Mouse (Mus musculus): ENCODE measurements around the gene Ric1.

- no peak for TF ChIP-seq POLR2A (IDR thresholded peaks at IDR 0.05; ENCODE audit: control insufficient read depth in 1 of 2, insufficient read depth in 1 of 2, low read depth in 1 of 2, low read length in 2 of 2, poor library complexity in 1 of 2)
- TF ChIP-seq MXI1 (IDR thresholded peaks at IDR 0.05; ENCODE audit: low read depth, low read length), result no peak
- no peak for TF ChIP-seq ZC3H11A (IDR thresholded peaks at IDR 0.05; ENCODE audit: low read depth, low read length)
These were observed 11.9 kb downstream of the Ric1 start for GRCm38 (mm10) chr19:29534030-29534429.

All from MEL (cell line).